Mouse (Mus musculus) myocyte (in vitro differentiated cells): ENCODE data around the gene Dnah7a.
"Not testable (repeated sequence)": the region's sequence is repeated elsewhere in the genome, so short reads cannot be mapped to it uniquely, and the experiment has no call there.

Experiments used
- CEBPB ChIP-seq: IDR thresholded peaks from 2 replicates; pipeline ENCODE4 v1.6.1; 2011; ENCODE audit warnings: mild to moderate bottlenecking, moderate library complexity; ENCODE audit not compliant: poor library complexity, insufficient read depth, severe bottlenecking
- MAX ChIP-seq: IDR thresholded peaks from one replicate; pipeline ENCODE4 v1.6.1; 2011; ENCODE audit warnings: low read depth, mild to moderate bottlenecking, control low read depth
- MYOG ChIP-seq, 3 experiments: IDR thresholded peaks; one replicate each; pipeline ENCODE4 v1.6.1; 2011; ENCODE audit warnings: control low read depth in 2 of 3, low read depth in 2 of 3, mild to moderate bottlenecking in 2 of 3; ENCODE audit not compliant: insufficient read length in 2 of 3, control insufficient read depth in 1 of 3, insufficient read depth in 1 of 3
- POLR2A ChIP-seq: IDR thresholded peaks from one replicate; pipeline ENCODE4 v1.6.1; 2011; ENCODE audit warnings: low read depth, mild to moderate bottlenecking, control low read depth, moderate library complexity; ENCODE audit not compliant: insufficient read length
- REST ChIP-seq: IDR thresholded peaks from one replicate; pipeline ENCODE4 v1.6.1; 2011; ENCODE audit warnings: mild to moderate bottlenecking, control low read depth, moderate library complexity; ENCODE audit not compliant: insufficient read depth, insufficient read length
- USF1 ChIP-seq: IDR thresholded peaks from one replicate; pipeline ENCODE4 v1.6.1; 2011; ENCODE audit warnings: low read depth, mild to moderate bottlenecking, control low read depth, moderate library complexity

GRCm38 (mm10) chr1:53750697-53751096 lies 44.1 kb upstream of the Dnah7a start:
- not testable (repeated sequence) for TF ChIP-seq REST; POLR2A; MAX; CEBPB; USF1; MYOG (IDR thresholded peaks at IDR 0.05; ENCODE audit: control insufficient read depth in 1 of 3, insufficient read depth in 1 of 3, insufficient read length in 2 of 3, low read depth in 2 of 3)
